Mouse (Mus musculus) frontal cortex, postnatal 36 days (tissue): Measurements from ENCODE around the gene Hip1.
A peak's percentile ranks its signal among the peaks of the same experiment; 100 is the strongest.

Experiments used
- DNase-seq, 2 experiments: peaks; one replicate each; pipeline ENCODE4 v3.0.0; 2022; ENCODE audit warnings: low spot score in 2 of 2

The Hip1 gene

DNA sequence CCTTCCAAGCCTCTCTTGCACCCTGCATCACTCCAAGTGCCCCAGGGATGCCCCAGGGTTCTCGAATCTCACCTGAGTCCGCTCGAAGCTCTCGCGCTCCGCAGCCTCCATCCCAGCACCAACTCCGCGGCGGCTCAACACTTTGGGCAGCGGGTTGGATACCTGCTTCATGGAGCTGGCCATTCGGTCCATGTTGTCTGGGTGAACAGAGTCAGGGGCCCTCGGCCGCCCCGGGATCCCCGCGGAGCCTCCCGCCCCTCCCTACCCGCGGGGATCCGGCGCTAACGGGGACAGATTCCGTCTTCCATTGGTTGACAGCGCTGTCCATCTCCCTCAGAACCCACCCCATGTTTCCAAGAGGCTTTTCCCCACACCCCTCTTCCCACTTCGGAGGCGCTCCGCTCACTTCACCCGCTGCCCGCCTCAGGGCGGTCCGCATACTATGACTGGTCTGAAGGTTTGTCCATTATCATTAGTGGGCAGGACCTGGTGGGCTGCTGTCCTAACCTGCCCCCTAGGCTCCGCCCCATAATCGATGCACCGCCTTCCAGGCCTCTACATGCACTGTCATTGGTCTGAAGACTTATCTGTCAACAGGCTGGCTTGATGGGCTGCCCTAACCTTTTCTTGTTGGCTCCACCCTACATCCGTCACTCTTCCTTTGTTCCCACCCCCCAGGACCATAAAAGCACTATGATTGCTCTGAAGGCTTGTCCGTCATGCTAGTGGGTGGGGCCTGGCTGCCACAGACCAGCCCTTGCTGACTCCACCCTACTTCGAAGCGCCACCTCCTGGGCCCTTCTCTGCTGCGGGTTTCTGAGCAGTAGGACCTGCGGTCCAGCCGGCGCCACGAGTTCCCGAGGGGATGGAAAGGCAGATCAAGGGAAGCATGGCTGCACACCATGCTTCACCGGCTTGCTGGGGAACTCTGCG is at the start of gene Hip1:
Hip1 (minus strand) TSS at position 256 of the 933 bp plus-strand sequence.
- peak; percentile 100 for DNase-seq

GRCm38 (mm10) chr5:135589996-135590784 is 45.3 kb upstream of the Hip1 start:
- DNase-seq: no peak

GRCm38 (mm10) chr5:135587764-135588163 is 42.8 kb upstream of the Hip1 start:
- no peak for DNase-seq

- DNase-seq: no peak
These were observed 40.8 kb upstream of the Hip1 start for GRCm38 (mm10) chr5:135585691-135586090.

GRCm38 (mm10) chr5:135582330-135582729 is 37.4 kb upstream of the Hip1 start:
- no peak for DNase-seq

GRCm38 (mm10) chr5:135579331-135579751 is 34.4 kb upstream of the Hip1 start:
- DNase-seq: peak; percentile 53 to 56

GRCm38 (mm10) chr5:135576055-135576454 is 31.1 kb upstream of the Hip1 start:
- no peak for DNase-seq

GRCm38 (mm10) chr5:135573006-135573405 is 28.1 kb upstream of the Hip1 start, which contains the start of gene Ccl24:
Ccl24 (minus strand) TSS chr5:135573049.
- no peak for DNase-seq

- no peak for DNase-seq
These were observed 23.8 kb upstream of the Hip1 start for GRCm38 (mm10) chr5:135568698-135569097.

GRCm38 (mm10) chr5:135567556-135568265 is 22.8 kb upstream of the Hip1 start:
- DNase-seq: no peak

DNA sequence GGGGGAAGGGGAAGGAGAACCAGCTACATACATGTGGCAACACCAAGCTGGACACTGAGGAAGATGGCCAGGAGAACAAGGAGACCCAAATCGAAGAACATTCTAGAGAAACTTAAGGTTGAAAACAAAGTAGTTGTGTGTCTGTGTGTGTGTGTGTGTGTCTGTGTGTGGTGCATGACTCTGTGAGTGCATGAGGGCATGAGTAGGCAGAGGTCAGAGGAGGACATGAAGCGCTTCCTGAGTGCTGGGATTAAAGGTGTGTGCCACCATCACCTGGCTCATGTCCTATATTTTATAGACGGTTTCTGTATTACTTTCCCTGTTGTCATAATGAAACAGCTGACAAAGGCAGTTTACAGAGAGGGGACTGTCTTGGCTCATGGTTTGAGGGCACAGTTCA is 18.5 kb upstream of the Hip1 start, which contains the start of gene Ccl26:
Ccl26 (minus strand) TSS at position 101 of the 400 bp plus-strand sequence.
- DNase-seq: no peak

DNA sequence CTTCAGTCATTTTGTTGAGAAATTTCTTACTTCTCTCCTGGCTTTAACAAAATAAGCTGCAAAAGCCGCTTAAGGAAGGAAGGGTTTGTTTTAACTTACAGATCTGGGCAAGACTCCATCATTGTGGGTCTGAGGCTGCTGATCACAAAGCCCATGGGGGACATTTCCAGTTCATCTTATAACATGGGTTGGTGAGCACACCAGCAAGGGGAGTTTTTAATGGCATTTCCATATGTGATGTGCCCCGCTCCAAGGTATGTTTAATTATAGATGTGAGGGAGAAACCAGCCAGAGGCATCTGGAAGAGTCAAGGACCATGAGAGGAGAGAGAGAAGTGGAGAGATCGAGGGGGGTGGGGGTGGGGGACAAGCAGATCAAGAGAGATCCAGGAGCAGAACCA is 12.8 kb upstream of the Hip1 start:
- no peak for DNase-seq

DNA sequence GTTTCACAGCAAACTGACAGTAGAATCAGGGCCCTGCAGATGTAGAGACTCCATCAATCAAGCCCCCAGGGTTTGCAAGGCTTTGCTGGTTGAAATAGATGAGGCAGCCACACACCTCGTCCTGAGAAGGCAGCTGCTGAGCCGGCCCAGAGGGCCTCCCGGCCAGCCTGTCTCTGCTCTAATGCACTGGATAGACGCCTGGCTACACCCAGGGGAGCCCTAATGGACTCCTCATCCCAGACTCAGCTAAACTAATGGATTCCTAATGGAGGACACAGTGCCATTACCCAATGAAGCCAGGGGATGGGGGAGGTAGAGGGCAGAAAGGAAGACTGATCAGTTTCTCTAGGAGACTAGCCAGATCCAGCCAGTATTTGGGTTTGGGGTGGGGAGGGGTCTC is 12.1 kb upstream of the Hip1 start:
- no peak for DNase-seq

DNA sequence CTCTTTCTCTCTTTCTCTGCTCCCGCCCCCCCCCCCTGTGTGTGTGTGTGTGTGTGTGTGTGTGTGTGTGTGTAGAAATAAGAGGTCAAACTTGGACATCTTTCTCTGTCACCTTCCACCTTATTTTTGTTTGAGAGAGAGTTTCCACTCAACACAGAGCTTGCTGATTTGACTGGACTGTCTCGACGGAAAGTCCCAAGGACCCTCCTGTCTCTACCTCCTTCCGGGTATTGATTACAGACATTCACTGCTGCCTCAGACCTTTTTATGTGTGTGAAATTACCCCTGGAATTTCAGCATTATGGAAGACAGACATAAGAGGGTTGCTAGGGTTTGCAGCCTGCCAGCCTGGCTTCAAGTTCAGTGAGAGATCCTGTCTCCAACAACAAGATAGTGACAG is 11.3 kb upstream of the Hip1 start:
- DNase-seq: no peak

DNA sequence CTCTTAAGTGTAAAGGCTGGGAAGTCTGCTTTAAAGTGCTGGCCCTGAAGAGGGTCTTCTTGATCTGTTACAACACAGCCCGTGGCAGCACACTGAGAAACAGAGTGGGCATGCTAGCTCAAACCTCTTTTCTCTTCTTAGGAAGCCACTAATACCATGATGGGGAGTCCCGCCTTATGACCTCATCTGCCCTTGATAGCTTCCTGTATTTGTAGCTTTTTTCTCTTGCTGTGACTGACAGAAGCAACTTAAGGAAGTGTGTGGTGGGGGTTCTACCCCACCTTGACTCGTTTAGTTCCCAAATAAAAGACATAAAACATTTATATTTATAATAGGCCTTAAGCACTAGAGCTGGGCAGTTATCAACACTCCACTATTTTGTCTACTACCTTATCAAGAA is 6.7 kb upstream of the Hip1 start:
- DNase-seq: no peak

GRCm38 (mm10) chr5:135550910-135551309 is 6.0 kb upstream of the Hip1 start:
- peak in 1 of 2 experiments; percentile 41 for DNase-seq

GRCm38 (mm10) chr5:135547990-135548389 is 3.1 kb upstream of the Hip1 start:
- DNase-seq: no peak

GRCm38 (mm10) chr5:135544032-135544558 is 825 bp downstream of the Hip1 start:
- DNase-seq: peak in 1 of 2 experiments; percentile 16

- DNase-seq: no peak
These were observed 7.1 kb downstream of the Hip1 start for GRCm38 (mm10) chr5:135537794-135538214.

DNA sequence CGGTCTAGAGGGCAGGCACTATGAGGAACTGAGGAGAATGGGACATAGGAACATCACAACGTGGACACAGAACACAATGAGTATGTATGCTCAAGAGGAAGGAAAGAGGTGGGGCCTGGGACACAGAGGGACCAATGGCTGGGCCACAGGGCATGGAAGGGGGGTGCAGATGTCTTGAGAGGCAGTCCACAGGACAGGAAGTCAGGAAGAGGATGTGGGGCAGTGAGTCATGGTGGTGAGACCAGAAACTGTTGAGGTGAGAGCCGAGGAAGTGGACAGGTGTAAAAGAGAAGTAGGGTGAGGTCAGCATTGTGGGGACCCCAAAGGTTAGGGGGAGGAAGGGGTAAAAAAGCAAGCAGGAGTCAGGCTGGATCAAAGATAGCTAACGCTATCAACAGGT is 7.6 kb downstream of the Hip1 start:
- no peak for DNase-seq

- no peak for DNase-seq
These were observed 9.1 kb downstream of the Hip1 start for GRCm38 (mm10) chr5:135535867-135536266.

DNA sequence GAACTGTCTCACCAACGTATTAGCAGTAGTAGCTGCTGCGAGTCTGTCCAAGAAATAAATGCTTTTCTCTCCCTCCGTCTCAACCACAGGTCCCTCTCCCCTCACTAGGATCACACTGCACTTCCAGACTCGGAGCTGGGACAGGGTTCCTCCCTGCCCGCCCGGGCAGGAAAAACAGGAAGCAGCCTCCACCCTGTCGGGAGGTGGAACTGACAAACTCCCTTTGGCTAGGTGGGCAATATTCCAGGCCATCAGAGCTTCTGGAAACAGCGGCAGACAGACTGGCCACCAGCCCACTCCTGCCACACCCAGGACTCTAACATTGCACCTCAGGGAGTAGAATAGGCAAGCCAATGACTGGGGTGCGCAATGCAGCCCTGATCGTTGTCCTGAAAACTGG is 11.5 kb downstream of the Hip1 start:
- no peak for DNase-seq
